Mouse (Mus musculus) erythroblast, embryonic 14.5 days (primary cell): ENCODE data around the gene Dhx16. TPM values are rescaled to one million over a fixed set of nuclear protein-coding genes. Genes with fewer than 3 reads are reported as not detected.
"Not testable (repeated sequence)": the region's sequence is repeated elsewhere in the genome, so short reads cannot be mapped to it uniquely, and the experiment has no call there.

Experiments
- H3K27me3 ChIP-seq: 2 replicates; pipeline ENCODE4 v1.6.1; 2012; ENCODE audit warnings: inconsistent platforms; ENCODE audit not compliant: control insufficient read depth
- H3K36me3 ChIP-seq: 2 replicates; pipeline ENCODE4 v1.6.1; 2012; ENCODE audit warnings: mild to moderate bottlenecking, inconsistent platforms; ENCODE audit not compliant: control insufficient read depth
- H3K4me1 ChIP-seq: 2 replicates; pipeline ENCODE4 v1.6.1; 2012; ENCODE audit warnings: inconsistent platforms; ENCODE audit not compliant: control insufficient read depth
- H3K4me3 ChIP-seq: replicated peaks from 2 replicates; pipeline ENCODE3; 2012; ENCODE audit warnings: moderate library complexity, mild to moderate bottlenecking, inconsistent platforms
- H3K9me3 ChIP-seq: 2 replicates; pipeline ENCODE4 v1.6.1; 2012; ENCODE audit warnings: low read length, inconsistent platforms, mixed read lengths; ENCODE audit not compliant: control insufficient read depth
- GATA1 ChIP-seq: IDR thresholded peaks from 2 replicates; pipeline ENCODE4 v1.6.1; 2012; ENCODE audit warnings: low read length, inconsistent platforms, mixed read lengths
- TAL1 ChIP-seq: IDR thresholded peaks from 3 replicates; pipeline ENCODE4 v1.6.1; 2012; ENCODE audit warnings: low read length, inconsistent platforms, mixed read lengths
- polyA plus RNA-seq: library from polyadenylated mRNA; stranded (reverse); fragments of >175 nt; gene quantifications from 2 replicates; pipeline ENCODE4 v1.2.3, GENCODE M21; 2012

The Dhx16 gene
- polyA plus RNA-seq, 1 experiment = 5.2 TPM

GRCm38 (mm10) chr17:35836991-35837422 is 42.6 kb upstream of the Dhx16 start:
- Histone ChIP-seq H3K4me3 (peak overlapping the region; percentile 78), H3K36me3 (peaks cover 55% of the 10 kb centered on the region), H3K9me3 (no peaks in the 10 kb centered on the region; the same call in 1 of the 2 replicates), H3K27me3 (no peaks in the 10 kb centered on the region; the same call in 1 of the 2 replicates), H3K4me1 (peaks cover 74% of the 10 kb centered on the region)
- TF ChIP-seq TAL1 = no peak
- TF ChIP-seq GATA1 = no peak

- H3K36me3 ChIP-seq = peaks cover 50% of the 10 kb centered on the region
- H3K4me1 ChIP-seq = peaks cover 76% of the 10 kb centered on the region
- no peaks in the 10 kb centered on the region; the same call in 1 of the 2 replicates for H3K27me3 ChIP-seq
- peak overlapping the region; percentile 78 for H3K4me3 ChIP-seq
- no peaks in the 10 kb centered on the region; the same call in 1 of the 2 replicates for H3K9me3 ChIP-seq
- TF ChIP-seq TAL1 = no peak
- TF ChIP-seq GATA1 = no peak
Measured at GRCm38 (mm10) chr17:35837487-35837886, 42.1 kb upstream of the Dhx16 start.

DNA sequence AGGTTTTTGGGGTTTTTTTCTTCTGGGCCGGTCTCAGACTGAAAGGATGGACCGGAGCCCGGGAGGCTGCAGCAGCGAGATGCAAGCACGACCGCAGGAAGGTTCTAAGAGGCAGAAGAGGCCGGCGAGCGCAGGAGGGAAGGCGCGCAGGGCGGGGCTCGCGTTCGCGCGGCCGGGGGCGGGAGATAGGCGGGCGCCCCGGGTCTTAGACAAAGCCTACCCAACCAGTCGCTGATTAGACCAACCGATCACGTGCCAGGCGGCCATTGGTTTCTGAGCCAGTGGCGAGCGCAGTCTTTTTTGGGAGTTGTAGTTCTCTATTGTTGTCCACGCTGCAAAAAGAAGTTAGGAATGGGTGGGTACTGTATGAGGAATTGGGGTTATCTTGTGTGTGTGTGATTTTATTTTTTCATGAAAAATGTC is 41.5 kb upstream of the Dhx16 start, which contains the start of gene Tubb5:
Gene Tubb5 (minus strand): TSS at position 185 of the 423 bp plus-strand sequence.
- TF ChIP-seq GATA1 = no peak
- no peak for TF ChIP-seq TAL1
- peak within 1 kb of the TSS; percentile 78 for H3K4me3 ChIP-seq
- H3K4me1 ChIP-seq = peaks cover 77% of the 10 kb centered on the region
- no peaks in the 10 kb centered on the region; the same call in 1 of the 2 replicates for H3K27me3 ChIP-seq
- peaks cover 48% of the 10 kb centered on the region for H3K36me3 ChIP-seq
- no peaks in the 10 kb centered on the region; the same call in 1 of the 2 replicates for H3K9me3 ChIP-seq

- Histone ChIP-seq H3K4me3 (peak overlapping the region; percentile 78), H3K4me1 (peaks cover 76% of the 10 kb centered on the region), H3K36me3 (peaks cover 48% of the 10 kb centered on the region), H3K27me3 (no peaks in the 10 kb centered on the region; the same call in 1 of the 2 replicates), H3K9me3 (no peaks in the 10 kb centered on the region; the same call in 1 of the 2 replicates)
- no peak for TF ChIP-seq TAL1
- TF ChIP-seq GATA1 = no peak
Measured at GRCm38 (mm10) chr17:35838570-35838969, 41.0 kb upstream of the Dhx16 start.

- not testable (repeated sequence) for H3K27me3 ChIP-seq, H3K9me3 ChIP-seq
- H3K4me3 ChIP-seq = peak overlapping the region; percentile 78
- H3K4me1 ChIP-seq = peaks cover 74% of the 10 kb centered on the region
- peaks cover 48% of the 10 kb centered on the region for H3K36me3 ChIP-seq
Measured at GRCm38 (mm10) chr17:35839002-35839401, 40.6 kb upstream of the Dhx16 start.

DNA sequence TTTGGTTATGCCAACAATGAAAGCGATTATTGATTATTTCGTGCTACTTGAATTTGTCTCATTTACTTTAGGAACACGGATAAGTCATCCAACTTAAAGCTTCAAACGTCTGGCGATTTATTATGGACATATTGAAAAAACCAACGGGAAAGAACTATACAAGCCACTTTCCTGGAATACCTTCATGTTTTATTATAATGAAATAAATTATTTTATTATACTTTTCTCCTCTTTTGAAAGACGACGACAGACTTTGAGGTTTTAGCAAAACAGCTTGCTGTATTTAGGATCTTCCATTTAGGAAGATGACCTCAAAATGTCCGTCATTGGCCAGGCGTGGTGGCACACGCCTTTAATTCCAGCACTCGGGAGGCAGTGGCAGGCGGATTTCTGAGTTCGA is 39.1 kb upstream of the Dhx16 start:
- Histone ChIP-seq H3K27me3 (no peaks in the 10 kb centered on the region; the same call in 1 of the 2 replicates), H3K4me1 (peaks cover 63% of the 10 kb centered on the region), H3K9me3 (no peaks in the 10 kb centered on the region; the same call in 1 of the 2 replicates), H3K4me3 (peak overlapping the region; percentile 73), H3K36me3 (peaks cover 48% of the 10 kb centered on the region)
- no peak for TF ChIP-seq GATA1

- peaks cover 55% of the 10 kb centered on the region for H3K4me1 ChIP-seq
- TF ChIP-seq TAL1 (peak; percentile 62), GATA1 (peak; percentile 29; the same call in 1 of the 2 replicates)
- H3K27me3 ChIP-seq = no peaks in the 10 kb centered on the region
Measured at GRCm38 (mm10) chr17:35841076-35841950, 38.3 kb upstream of the Dhx16 start, which contains the start of gene Mdc1. TSS of gene Mdc1 (plus strand) at chr17:35841515.

DNA sequence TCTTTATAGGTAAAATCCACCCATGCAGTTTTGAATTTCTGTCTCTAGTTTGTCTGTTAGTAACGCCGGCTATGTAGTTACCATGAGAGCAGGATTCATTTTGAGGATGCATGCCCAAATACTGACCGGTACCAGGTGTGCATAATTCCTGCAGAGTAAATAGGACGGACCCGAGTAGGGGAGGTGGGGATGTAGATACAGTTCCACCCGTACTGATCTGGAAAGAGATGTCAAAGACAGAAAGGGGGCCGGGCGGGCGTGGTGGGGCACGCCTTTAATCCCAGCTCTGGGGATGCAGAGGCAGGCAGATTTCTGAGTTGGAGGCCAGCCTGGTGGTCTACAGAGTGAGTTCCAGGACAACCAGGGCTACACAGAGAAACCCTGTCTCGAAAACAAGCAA is 37.6 kb upstream of the Dhx16 start:
- Histone ChIP-seq H3K27me3 (no peaks in the 10 kb centered on the region), H3K4me1 (peaks cover 49% of the 10 kb centered on the region), H3K36me3 (peaks cover 48% of the 10 kb centered on the region), H3K4me3 (peak overlapping the region; percentile 73), H3K9me3 (no peaks in the 10 kb centered on the region)
- TF ChIP-seq GATA1 (no peak), TAL1 (no peak)

More at GRCm38 (mm10) chr17:35841076-35841950, 38.3 kb upstream of the Dhx16 start, which contains the start of gene Mdc1:
- Histone ChIP-seq H3K9me3 (no peaks in the 10 kb centered on the region; the same call in 1 of the 2 replicates), H3K36me3 (peaks cover 48% of the 10 kb centered on the region), H3K4me3 (peak within 1 kb of the TSS; percentile 73)

GRCm38 (mm10) chr17:35843514-35843913 is 36.1 kb upstream of the Dhx16 start:
- H3K9me3 ChIP-seq = no peaks in the 10 kb centered on the region
- H3K4me1 ChIP-seq = peaks cover 56% of the 10 kb centered on the region
- TF ChIP-seq TAL1 (no peak), GATA1 (no peak)
- no peaks in the 10 kb centered on the region for H3K27me3 ChIP-seq
- peaks cover 58% of the 10 kb centered on the region for H3K36me3 ChIP-seq
- no peak overlapping the region for H3K4me3 ChIP-seq
